Mouse (Mus musculus): ENCODE data around the gene Nfx1.
A peak's percentile ranks its signal among the peaks of the same experiment; 100 is the strongest.
"Not testable (repeated sequence)": the region's sequence is repeated elsewhere in the genome, so short reads cannot be mapped to it uniquely, and the experiment has no call there.

Gene Nfx1

GRCm38 (mm10) chr4:40970842-40971701 is at the start of gene Nfx1:
Nfx1 (plus strand) TSS chr4:40970906.
- peak; percentile 93 for DNase-seq

DNA sequence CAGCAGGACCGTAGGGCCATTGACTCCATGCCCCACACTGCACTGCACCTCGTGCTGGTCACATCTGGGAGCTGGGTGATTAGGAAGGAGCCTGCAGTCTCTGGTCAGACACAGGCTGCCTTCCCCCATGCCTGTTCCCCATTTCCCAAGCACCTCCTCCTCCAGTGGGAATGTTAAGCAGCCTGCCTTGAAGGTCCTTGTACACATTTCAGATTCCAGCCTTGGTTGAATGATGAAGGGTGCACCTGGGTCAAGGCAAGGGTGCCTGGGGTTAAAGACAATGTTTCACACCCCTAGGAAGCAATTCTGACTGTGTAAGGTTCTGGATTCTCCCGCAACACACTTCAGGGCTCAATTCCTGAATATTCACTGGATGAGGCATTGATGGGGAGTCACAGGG is 49.4 kb upstream of the Nfx1 start:
- no peak for DNase-seq

DNA sequence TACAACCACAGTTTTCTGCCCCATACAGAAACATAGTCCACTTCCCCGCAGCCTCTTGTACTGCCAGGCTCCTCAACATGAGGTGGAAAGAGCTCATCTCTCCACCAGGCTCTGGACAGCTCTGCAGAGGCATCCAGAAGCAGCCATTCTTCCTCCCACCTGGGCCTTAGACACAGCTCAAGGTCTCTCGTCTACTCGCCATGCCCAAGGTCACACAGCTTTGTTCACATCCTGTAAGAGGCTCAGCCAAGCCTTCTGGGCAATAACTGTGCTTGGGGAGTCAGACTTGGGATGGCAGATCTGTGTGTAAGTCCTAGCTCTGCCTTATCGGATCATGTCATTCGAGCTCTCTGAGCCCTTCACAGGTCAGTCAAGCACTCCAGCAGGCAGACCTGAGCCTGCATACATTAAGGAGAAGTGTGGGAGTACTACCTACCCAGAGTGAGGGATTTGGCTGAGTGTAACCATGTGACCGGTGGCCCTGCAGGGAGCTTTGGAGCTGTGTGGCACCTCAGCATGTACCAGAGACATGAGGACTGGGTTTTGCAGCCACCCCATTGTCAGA is 47.5 kb upstream of the Nfx1 start:
- no peak for DNase-seq

GRCm38 (mm10) chr4:40925568-40925967 is 45.1 kb upstream of the Nfx1 start:
- DNase-seq = no peak

- no peak for DNase-seq
Observed at GRCm38 (mm10) chr4:40929046-40929445, 41.7 kb upstream of the Nfx1 start.

- DNase-seq = no peak
Observed at GRCm38 (mm10) chr4:40933694-40934093, 37.0 kb upstream of the Nfx1 start.

DNA sequence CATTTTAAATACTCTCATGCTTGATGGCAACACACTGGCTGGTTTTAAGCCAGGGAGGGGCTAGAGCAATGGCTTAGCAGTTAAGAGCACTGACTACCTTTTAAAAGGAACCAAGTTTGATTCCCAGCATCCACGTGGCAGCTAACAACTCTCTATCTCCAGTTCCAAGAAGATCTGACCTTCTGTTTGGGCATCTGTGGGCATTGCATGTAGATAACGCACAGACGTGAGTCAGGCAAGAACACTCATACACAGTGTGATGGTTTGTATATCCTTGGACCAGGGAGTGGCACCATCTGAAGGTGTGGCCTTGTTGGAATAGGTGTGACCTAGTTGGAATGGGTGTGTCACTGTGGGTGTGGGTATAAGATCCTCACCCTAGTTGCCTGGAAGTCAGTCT is 36.3 kb upstream of the Nfx1 start:
- DNase-seq = not testable (repeated sequence)

GRCm38 (mm10) chr4:40936175-40936839 is 34.4 kb upstream of the Nfx1 start:
- DNase-seq = no peak

DNA sequence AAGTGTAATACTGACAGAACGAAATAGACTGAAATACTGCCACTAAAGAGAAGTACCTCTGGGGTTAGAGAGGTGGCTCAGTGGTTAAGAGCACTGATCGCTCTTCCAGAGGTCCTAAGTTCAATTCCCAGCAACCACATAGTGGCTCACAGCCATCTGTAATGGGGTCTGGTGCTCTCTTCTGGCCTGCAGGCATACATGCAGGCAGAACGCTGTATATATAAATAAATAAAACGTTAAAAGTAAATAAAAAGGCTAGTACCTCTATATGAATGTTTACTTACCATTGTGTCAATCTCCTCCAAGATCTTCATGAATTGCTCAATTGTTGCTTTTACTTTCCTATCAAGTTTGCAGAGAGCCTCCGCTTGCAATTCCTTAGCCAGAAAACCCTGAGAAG is 31.9 kb upstream of the Nfx1 start:
- no peak for DNase-seq

- no peak for DNase-seq
Observed at GRCm38 (mm10) chr4:40943651-40944050, 27.1 kb upstream of the Nfx1 start.

DNA sequence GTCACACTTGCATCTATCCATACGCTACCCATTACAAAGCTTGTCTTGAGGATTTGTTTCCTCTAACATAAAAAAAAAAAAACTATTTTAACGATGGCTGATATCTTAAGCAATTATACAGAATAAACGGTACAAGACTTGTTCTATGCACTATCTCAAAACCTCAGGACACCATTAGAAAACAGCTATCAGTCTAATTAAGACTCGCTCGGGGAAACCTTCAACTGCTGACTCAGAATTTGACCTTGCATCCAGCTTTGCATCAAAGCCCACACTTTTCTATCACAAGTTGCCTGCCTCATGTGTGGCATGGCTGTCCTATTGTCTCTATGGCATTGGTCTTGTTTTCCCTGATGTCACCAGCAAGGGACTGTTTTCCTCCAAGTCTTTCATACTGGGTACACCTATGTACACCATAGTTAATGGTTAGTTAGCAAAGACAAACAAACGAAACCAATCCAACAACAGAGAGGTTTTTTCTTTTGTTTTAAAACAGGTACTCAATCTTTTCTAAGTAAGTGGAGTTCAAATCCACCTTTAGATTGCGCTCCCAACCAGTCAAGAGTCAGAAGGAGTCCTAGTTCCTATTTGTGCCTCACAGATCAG is 24.1 kb upstream of the Nfx1 start:
- no peak for DNase-seq

GRCm38 (mm10) chr4:40947565-40948159 is 23.0 kb upstream of the Nfx1 start:
- DNase-seq = no peak

DNA sequence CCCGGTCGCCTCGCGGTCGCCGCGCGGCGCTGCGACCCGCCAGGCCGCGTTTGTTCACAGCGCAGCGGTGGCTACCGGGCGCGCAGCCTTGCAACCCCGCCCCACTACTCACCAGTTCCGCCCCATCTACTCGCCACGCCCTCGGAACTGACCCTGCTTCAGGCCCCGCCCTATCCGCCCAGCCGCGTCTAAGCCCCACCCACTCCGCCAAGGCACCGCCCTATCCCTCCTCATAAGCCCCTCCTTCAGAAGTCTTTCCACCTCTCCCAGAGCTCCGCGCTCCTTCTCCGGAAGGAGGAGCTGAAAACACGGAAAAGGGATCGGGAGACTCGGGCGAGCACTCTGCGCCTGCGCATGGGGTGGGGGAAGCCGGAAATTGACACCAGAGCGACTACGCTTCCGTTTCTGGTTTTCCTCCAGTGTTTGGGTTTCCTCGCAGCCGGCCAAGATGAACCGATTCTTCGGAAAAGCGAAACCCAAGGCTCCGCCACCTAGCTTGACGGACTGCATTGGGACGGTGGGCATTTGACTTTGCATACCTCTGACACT is 22.5 kb upstream of the Nfx1 start, which contains the start of the genes Bag1 and Chmp5:
TSS of gene Bag1 (minus strand) at position 135 of the 549 bp plus-strand sequence.
TSS of gene Chmp5 (plus strand) at position 248 of the 549 bp plus-strand sequence.
- DNase-seq = peak; percentile 99

GRCm38 (mm10) chr4:40953521-40953920 is 17.2 kb upstream of the Nfx1 start:
- DNase-seq = no peak

DNA sequence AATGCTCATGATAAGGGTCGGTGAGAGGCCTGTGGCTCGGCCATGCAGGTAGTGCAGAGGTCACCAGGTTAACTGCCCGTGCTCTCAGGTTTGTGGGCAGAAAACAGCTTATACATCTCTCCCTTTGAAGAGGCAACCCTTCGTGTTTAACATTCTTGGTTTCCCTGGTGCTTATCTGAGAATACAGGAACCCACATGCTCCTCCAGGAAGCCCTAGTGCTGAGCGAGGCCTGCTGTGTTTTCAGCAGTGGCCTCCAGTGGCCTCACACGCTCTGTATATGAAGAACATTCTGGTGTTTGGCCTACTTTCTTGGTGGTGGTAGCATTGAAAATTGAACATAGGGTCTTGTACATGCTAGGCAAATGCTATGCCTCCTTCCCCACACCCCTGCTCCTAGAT is 14.8 kb upstream of the Nfx1 start:
- no peak for DNase-seq

DNA sequence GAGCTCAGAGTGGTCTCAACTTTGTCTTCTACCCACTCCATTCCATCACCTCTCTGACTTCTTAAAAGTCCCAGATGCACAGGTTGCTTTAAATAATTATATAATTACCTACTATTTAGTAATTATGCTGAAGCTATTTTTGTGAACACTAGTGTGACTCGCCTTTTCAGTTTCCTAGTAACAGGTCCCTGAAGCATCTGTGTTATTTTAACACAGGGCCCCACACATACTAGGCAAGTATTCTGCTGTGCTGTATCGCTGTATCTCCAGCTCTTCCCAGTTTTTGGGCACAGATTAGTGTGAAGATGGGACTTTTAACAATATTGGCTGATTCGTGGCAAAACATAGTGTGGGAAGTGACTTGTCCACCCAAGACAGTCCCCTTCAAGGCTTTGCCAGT is 7.2 kb upstream of the Nfx1 start:
- no peak for DNase-seq

GRCm38 (mm10) chr4:40969161-40969560 is 1.5 kb upstream of the Nfx1 start:
- DNase-seq = no peak

DNA sequence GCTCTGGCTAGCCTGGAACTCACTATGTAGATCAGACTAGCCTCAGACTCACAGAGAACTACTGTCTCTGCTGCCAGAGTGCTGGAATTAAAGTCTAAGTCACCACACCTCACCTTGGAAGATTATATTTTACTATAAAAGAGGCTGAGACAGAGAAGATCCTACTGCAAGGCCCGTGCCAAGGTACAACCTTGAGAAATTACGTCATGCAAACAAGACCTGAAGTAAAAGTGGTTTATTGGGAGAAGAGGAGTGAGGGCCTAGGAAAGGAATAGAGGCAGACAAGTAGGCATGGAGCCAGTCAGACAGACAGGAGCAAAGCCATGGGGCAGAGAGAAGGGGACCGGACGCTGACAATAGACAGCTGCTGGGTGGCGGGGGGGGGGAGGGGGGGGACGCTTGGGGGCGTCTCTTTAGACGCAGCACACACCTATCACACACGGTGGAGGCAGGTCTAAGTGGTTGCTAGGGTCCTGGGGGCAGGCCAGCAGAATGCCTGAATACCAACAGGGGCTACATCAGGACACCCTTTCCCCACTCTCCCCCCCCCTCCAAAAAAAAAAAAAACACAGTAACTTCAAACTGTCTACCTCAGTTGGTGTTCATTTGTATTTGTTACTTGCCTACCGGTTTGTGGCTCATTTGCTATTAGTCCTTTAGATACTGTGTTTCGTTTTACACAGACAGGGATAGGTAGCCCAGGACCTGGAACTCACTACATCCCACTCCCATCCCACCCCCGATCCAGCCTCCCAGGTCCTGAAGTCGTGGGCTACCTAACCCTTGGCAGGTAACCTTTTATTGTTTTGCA is 720 bp upstream of the Nfx1 start:
- no peak for DNase-seq

- no peak for DNase-seq
Observed at GRCm38 (mm10) chr4:40970592-40970841, 189 bp upstream of the Nfx1 start.

DNA sequence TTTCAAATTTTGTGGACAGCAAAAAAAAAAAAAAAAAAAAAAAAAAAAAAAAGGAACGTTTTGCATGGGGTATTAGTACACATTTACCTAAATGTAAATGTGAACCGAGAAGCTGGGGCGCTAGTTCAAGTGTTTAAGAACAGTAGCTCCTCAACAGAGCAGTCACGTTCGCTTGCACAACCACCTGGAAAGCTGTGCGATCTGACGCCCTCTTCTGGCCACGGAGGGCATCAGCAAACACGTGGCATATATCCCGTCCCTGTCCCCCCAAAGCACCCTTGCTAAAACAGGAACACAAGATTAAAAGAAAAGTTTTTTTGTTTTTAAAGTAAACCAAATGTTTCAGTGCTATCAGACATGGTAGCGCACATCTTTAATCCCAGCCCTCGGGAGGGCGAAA is 1.0 kb downstream of the Nfx1 start:
- DNase-seq = no peak

GRCm38 (mm10) chr4:40974011-40974410 is 3.3 kb downstream of the Nfx1 start:
- DNase-seq = no peak

- no peak for DNase-seq
Observed at GRCm38 (mm10) chr4:40975678-40976077, 5.0 kb downstream of the Nfx1 start.

All from cerebellum, adult 11 months (tissue).